In the genomic region with DNA sequence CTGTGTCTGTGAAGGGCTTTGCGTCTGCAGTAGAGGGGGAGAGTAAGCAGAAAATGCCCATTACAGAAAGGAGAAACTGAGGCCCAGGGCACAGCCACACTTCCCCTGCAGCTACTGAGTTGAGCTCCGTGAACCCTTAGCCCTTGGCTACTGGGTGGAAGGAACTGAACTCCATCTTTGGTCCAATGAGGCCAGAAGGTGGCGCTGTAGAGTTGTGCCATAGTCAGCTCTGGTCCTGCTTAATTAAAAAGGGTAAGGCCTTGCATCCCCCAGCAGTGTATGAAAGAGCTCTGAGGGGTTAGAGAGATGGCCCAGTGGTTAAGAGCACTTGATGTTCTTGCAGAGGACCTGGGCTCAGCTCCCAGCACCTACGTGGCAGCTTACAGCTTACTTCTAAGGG, we compare ENCODE assay signal across 12 mouse cellular contexts.
A peak's percentile ranks its signal among the peaks of the same experiment; 100 is the strongest.
DNase-seq lines count a peak whose midpoint lies in the region; ATAC-seq and TF ChIP-seq lines count a peak whose summit lies in the region.
"Had no signal": no experiment of that assay in that cellular context is flagged by ENCODE, and none has a peak within 500 bp of the region (broad histone marks: within the 10 kb centered on the region; RNA-seq: fewer than 3 reads in every experiment).

No protein-coding gene starts in this region.

- WGBS in lung, postnatal 0 days: 45% methylated on average over 4 of the region's 4 CpGs
- WGBS in bone marrow, adult 2 months: 58% methylated on average over 4 of the region's 4 CpGs
- WGBS in small intestine, adult 2 months: 48% methylated on average over 4 of the region's 4 CpGs

- H3K4me3 ChIP-seq in lung, postnatal 0 days (ENCODE audit: low read depth, low read length): no peak overlapping the region
- no peak overlapping the region for H3K4me3 ChIP-seq in bone marrow, adult 2 months (replicated peaks; ENCODE audit: control insufficient read depth, low read depth, low read length)
- H3K4me3 ChIP-seq in small intestine, adult 2 months (ENCODE audit: low read depth, low read length): no peak overlapping the region
- H3K4me3 ChIP-seq: heart, embryonic 13.5 days; stomach, embryonic 15.5 days had no signal

- H3K4me1 ChIP-seq in lung, postnatal 0 days (ENCODE audit: insufficient read depth, low read depth, low read length): no peaks in the 10 kb centered on the region
- H3K4me1 ChIP-seq in bone marrow, adult 2 months (ENCODE audit: control insufficient read depth, insufficient read depth, low read length): no peaks in the 10 kb centered on the region
- H3K4me1 ChIP-seq in small intestine, adult 2 months (ENCODE audit: control insufficient read depth, insufficient read depth, insufficient read length, low read length): peaks cover 1% of the 10 kb centered on the region
- H3K4me1 ChIP-seq: stomach, embryonic 15.5 days had no signal

- TF ChIP-seq POLR2A in bone marrow, adult 2 months (IDR thresholded peaks at IDR 0.05; ENCODE audit: borderline replicate concordance, control insufficient read depth, low read depth, low read length): no peak
- no peak for TF ChIP-seq POLR2A in small intestine, adult 2 months (IDR thresholded peaks at IDR 0.05; ENCODE audit: low read depth, low read length)

- no peaks in the 10 kb centered on the region for H3K36me3 ChIP-seq in lung, postnatal 0 days (ENCODE audit: insufficient read depth, low read length)
- H3K36me3 ChIP-seq in small intestine, adult 2 months (ENCODE audit: control insufficient read depth, insufficient read depth, low read length): no peaks in the 10 kb centered on the region
- H3K36me3 ChIP-seq: heart, embryonic 13.5 days; stomach, embryonic 15.5 days had no signal

- peak; percentile 66 to 83 for DNase-seq in cerebellum, postnatal 14 days
- DNase-seq in cerebellum, postnatal 4 days (ENCODE audit: low spot score in 2 of 2): no peak
- no peak for DNase-seq in lung, postnatal 0 days (ENCODE audit: low spot score)
- no peak for DNase-seq in lung, adult 18-20 months
- no peak for DNase-seq in ovary, postnatal 10 days (ENCODE audit: low spot score)
- no peak for DNase-seq in gastrocnemius, postnatal 4 days (ENCODE audit: low spot score in 2 of 2)
- DNase-seq: layer of hippocampus, postnatal 36 days had no signal

- H3K9ac ChIP-seq in lung, postnatal 0 days (replicated peaks; ENCODE audit: low read depth): no peak overlapping the region
- H3K9ac ChIP-seq: heart, embryonic 13.5 days; stomach, embryonic 15.5 days had no signal

- no peaks in the 10 kb centered on the region for H3K27me3 ChIP-seq in lung, postnatal 0 days (replicated peaks; ENCODE audit: insufficient read depth, low read length)
- no peaks in the 10 kb centered on the region for H3K27me3 ChIP-seq in small intestine, adult 2 months (ENCODE audit: control insufficient read depth, insufficient read depth, low read length)
- H3K27me3 ChIP-seq: heart, embryonic 13.5 days; Patski; stomach, embryonic 15.5 days had no signal

- no peak overlapping the region for H3K4me2 ChIP-seq in lung, postnatal 0 days (replicated peaks; ENCODE audit: low read depth, low read length)
- H3K4me2 ChIP-seq: heart, embryonic 13.5 days; stomach, embryonic 15.5 days had no signal

- TF ChIP-seq EP300 in lung, postnatal 0 days (IDR thresholded peaks at IDR 0.05): no peak

- no peak overlapping the region for H3K27ac ChIP-seq in lung, postnatal 0 days (ENCODE audit: low read length)
- no peak overlapping the region for H3K27ac ChIP-seq in bone marrow, adult 2 months (ENCODE audit: control insufficient read depth, insufficient read depth, low read depth, low read length, poor library complexity)
- H3K27ac ChIP-seq in small intestine, adult 2 months (ENCODE audit: insufficient read depth, low read depth, low read length): no peak overlapping the region
- H3K27ac ChIP-seq: heart, embryonic 13.5 days; stomach, embryonic 15.5 days had no signal

- no peaks in the 10 kb centered on the region for H3K9me3 ChIP-seq in lung, postnatal 0 days (ENCODE audit: low read length)
- H3K9me3 ChIP-seq: heart, embryonic 13.5 days; stomach, embryonic 15.5 days had no signal

- TF ChIP-seq CTCF in lung, postnatal 0 days (IDR thresholded peaks at IDR 0.05): 0 out of 2 replicates have a peak, but pooled peaks have one; percentile 12
- TF ChIP-seq CTCF in bone marrow, adult 2 months (IDR thresholded peaks at IDR 0.05; ENCODE audit: control insufficient read depth, insufficient read depth, low read length): peak; percentile 42
- TF ChIP-seq CTCF in small intestine, adult 2 months (IDR thresholded peaks at IDR 0.05; ENCODE audit: extremely low read depth, insufficient read length, insufficient replicate concordance, low read depth, low read length): peak; percentile 49; the same call in 1 of the 2 replicates

- no peak for ATAC-seq in lung, postnatal 0 days
- ATAC-seq: Patski had no signal

Comparison
In these comparisons a context has a peak if more than half of its experiments do, and no peak if none do; other contexts are left out.
1. DNase-seq: peak in cerebellum, postnatal 14 days (2 of 2); none in cerebellum, postnatal 4 days (0 of 2), lung, postnatal 0 days (single experiment), lung, adult 18-20 months (0 of 2), ovary, postnatal 10 days (single experiment) and gastrocnemius, postnatal 4 days (0 of 2).
2. Peak in every context shown above with its lines, with median percentiles within 50 percentile points of each other: CTCF ChIP-seq.